Mouse (Mus musculus) myocyte (in vitro differentiated cells): Measurements from ENCODE around the gene Zfp93.

ENCODE experiments used
- E2F4 ChIP-seq: IDR thresholded peaks from one replicate; pipeline ENCODE4 v1.6.1; 2011; ENCODE audit warnings: mild to moderate bottlenecking, control low read depth, moderate library complexity; ENCODE audit not compliant: insufficient read depth
- MYOG ChIP-seq, 3 experiments: IDR thresholded peaks; one replicate each; pipeline ENCODE4 v1.6.1; 2011; ENCODE audit warnings: control low read depth in 2 of 3, low read depth in 2 of 3, mild to moderate bottlenecking in 2 of 3; ENCODE audit not compliant: insufficient read length in 2 of 3, control insufficient read depth in 1 of 3, insufficient read depth in 1 of 3
- POLR2A ChIP-seq: IDR thresholded peaks from one replicate; pipeline ENCODE4 v1.6.1; 2011; ENCODE audit warnings: low read depth, mild to moderate bottlenecking, control low read depth, moderate library complexity; ENCODE audit not compliant: insufficient read length
- POLR2AphosphoS2 ChIP-seq: IDR thresholded peaks from one replicate; pipeline ENCODE4 v1.6.1; 2011; ENCODE audit warnings: low read depth, control low read depth; ENCODE audit not compliant: insufficient read length
- USF1 ChIP-seq: IDR thresholded peaks from one replicate; pipeline ENCODE4 v1.6.1; 2011; ENCODE audit warnings: low read depth, mild to moderate bottlenecking, control low read depth, moderate library complexity

DNA sequence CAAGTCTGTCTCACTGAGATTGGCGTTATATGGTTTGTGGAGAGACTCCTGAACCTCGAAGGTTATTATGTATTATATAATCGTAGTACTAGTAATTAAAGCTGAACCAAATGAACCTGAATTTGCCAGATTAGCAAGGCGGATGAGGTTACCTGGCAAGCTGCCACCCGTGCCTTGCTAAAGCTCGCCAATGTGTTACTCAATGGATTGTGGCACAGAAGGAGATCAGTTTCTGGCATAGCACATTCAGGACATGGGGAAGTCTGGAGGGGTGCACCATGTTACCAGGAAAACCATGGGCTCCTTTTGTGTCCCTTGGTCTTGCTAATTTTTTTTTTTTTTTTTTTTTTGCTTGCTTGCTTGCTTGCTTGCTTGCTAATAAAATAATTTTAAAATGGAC, 55.0 kb downstream of the Zfp93 start:
- TF ChIP-seq POLR2A (no peak), POLR2AphosphoS2 (no peak), E2F4 (no peak), USF1 (no peak), MYOG (IDR thresholded peaks at IDR 0.05; ENCODE audit: control insufficient read depth in 1 of 3, insufficient read depth in 1 of 3, insufficient read length in 2 of 3, low read depth in 2 of 3) (no peak)
